Mouse (Mus musculus): ENCODE results near the gene Bloc1s1.

- TF ChIP-seq POLR2A (IDR thresholded peaks at IDR 0.05; ENCODE audit: low read depth, low read length) (no peak), CTCF (IDR thresholded peaks at IDR 0.05; ENCODE audit: borderline replicate concordance, insufficient read depth, low read length) (no peak)
Observed at GRCm38 (mm10) chr10:128911430-128911829, 12.4 kb downstream of the Bloc1s1 start.

Measured in embryonic fibroblast, embryonic 13.5 days (primary cell).